Mouse (Mus musculus): ENCODE data around the gene Csrp1.

- TF ChIP-seq POLR2A (IDR thresholded peaks at IDR 0.05; ENCODE audit: insufficient read depth, low read depth, low read length) (no peak), CTCF (IDR thresholded peaks at IDR 0.05; ENCODE audit: insufficient read depth, low read depth, low read length) (no peak)
Measured at GRCm38 (mm10) chr1:135766592-135767306, 46.9 kb downstream of the Csrp1 start.

All from olfactory bulb, adult 2 months (tissue).